Mouse (Mus musculus) heart, embryonic 16.5 days (tissue): Measurements from ENCODE around the gene Adat2. TPM values are rescaled to one million over a fixed set of nuclear protein-coding genes. Genes with fewer than 3 reads are reported as not detected.

Experiments used
- ATAC-seq: fragments of 200-750 bp; cut with Nextera tagmentation; replicated peaks from 2 replicates; pipeline ENCODE4 v1.8.0; 2017; ENCODE audit warnings: moderate number of reproducible peaks; ENCODE audit not compliant: insufficient read depth, low FRiP score; ENCODE audit errors: extremely low read depth
- H3K27ac ChIP-seq: fragments of 300-500 bp; sonication (generic); 2 replicates; pipeline ENCODE4 v1.5.1; 2014; ENCODE audit warnings: mild to moderate bottlenecking, low read length, control low read depth, moderate library complexity
- H3K27me3 ChIP-seq: fragments of 300-500 bp; sonication (generic); 2 replicates; pipeline ENCODE4 v1.6.1; 2014; ENCODE audit warnings: low read length, mixed read lengths; ENCODE audit not compliant: control insufficient read depth, insufficient read depth
- H3K36me3 ChIP-seq: fragments of 300-500 bp; sonication (generic); 2 replicates; pipeline ENCODE4 v1.6.1; 2014; ENCODE audit not compliant: control insufficient read depth, insufficient read depth
- H3K4me1 ChIP-seq: fragments of 300-500 bp; sonication (generic); 2 replicates; pipeline ENCODE4 v1.6.1; 2014; ENCODE audit warnings: low read length, mixed read lengths; ENCODE audit not compliant: control insufficient read depth, insufficient read depth
- H3K4me2 ChIP-seq: fragments of 300-500 bp; sonication (generic); 2 replicates; pipeline ENCODE4 v1.6.1; 2014; ENCODE audit warnings: low read depth, mild to moderate bottlenecking, control low read depth, low read length
- H3K4me3 ChIP-seq: fragments of 300-500 bp; sonication (generic); 2 replicates; pipeline ENCODE4 v1.5.1; 2014; ENCODE audit warnings: mild to moderate bottlenecking, control low read depth, low read length
- H3K9ac ChIP-seq: fragments of 300-500 bp; sonication (generic); 2 replicates; pipeline ENCODE4 v1.6.1; 2014; ENCODE audit warnings: low read length, control low read depth
- H3K9me3 ChIP-seq: fragments of 300-500 bp; sonication (generic); replicated peaks from 2 replicates; pipeline ENCODE4 v1.6.1; 2016; ENCODE audit warnings: low read length; ENCODE audit not compliant: control insufficient read depth
- WGBS: fragments of 180-500 bp; shearing (Covaris S2); extraction: QIAGEN DNeasy Blood & Tissue Kit; methylation state at CpG from one replicate; pipeline ENCODE4 v1.1.7; 2014; 5-methylcytosine and 5-hydroxymethylcytosine counted together
- polyA plus RNA-seq: library from polyadenylated mRNA; unstranded; fragments of >200 nt; fragmentation: Nextera tagmentation; extraction: Ambion mirVana; gene quantifications from 2 replicates; pipeline ENCODE4 v1.2.1, GENCODE M21; 2015

The Adat2 gene
- polyA plus RNA-seq, 1 experiment from 2014 or later = 2.4 TPM

DNA sequence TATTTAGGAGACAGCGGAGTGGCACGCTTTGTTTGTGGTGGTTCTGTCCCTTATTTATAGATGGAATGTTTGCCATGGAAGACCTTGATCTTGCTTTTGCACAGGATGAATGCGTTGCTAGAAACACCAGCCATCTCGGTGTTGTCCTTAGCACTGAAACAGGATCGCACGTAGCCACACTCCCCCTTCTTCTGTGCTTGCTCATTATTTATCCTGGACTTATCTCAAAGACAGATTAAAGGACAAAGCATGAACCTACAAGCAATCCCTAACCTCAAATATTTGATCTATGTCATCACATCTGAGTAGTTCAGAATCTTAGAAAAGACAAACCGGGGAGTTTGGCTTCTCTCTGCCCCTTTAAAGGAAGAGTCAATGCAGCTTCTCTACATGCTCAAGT is 24.4 kb downstream of the Adat2 start:
- Histone ChIP-seq H3K27me3 (no peaks in the 10 kb centered on the region), H3K4me1 (no peaks in the 10 kb centered on the region), H3K36me3 (no peaks in the 10 kb centered on the region), H3K4me2 (no peak overlapping the region), H3K9ac (no peak overlapping the region), H3K4me3 (no peak overlapping the region), H3K27ac (no peak overlapping the region), H3K9me3 (no peaks in the 10 kb centered on the region)
- ATAC-seq = no peak
- 76% methylated on average over 7 of the region's 7 CpGs for WGBS

DNA sequence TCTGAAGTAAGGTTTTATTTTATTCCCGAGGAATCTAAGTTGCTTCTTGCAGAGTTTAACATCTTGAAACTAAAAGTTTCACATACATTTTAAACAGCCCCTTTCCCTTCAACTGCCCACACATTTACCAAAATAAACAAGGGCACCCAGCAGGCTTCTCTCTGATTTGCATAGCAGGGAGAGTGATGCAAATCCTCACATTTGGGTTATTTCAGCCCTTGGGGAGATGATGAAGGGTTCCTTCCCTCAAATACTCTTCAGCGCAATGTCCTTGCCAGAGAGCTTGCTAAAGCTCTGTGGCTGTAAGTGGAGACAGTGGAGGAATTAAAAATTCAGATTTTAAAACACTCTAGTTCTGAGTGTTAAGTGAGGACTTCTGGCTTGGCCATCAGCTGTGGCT is 35.2 kb downstream of the Adat2 start:
- no peak overlapping the region for H3K4me3 ChIP-seq
- WGBS = 52% methylated on average over 2 of the region's 2 CpGs
- H3K27ac ChIP-seq = no peak overlapping the region
- H3K27me3 ChIP-seq = no peaks in the 10 kb centered on the region
- no peaks in the 10 kb centered on the region for H3K4me1 ChIP-seq
- H3K4me2 ChIP-seq = no peak overlapping the region
- H3K9me3 ChIP-seq = 0 out of 2 replicates have a peak, but pooled peaks cover 2% of the 10 kb centered on the region
- H3K9ac ChIP-seq = no peak overlapping the region
- ATAC-seq = no peak
- no peaks in the 10 kb centered on the region for H3K36me3 ChIP-seq

DNA sequence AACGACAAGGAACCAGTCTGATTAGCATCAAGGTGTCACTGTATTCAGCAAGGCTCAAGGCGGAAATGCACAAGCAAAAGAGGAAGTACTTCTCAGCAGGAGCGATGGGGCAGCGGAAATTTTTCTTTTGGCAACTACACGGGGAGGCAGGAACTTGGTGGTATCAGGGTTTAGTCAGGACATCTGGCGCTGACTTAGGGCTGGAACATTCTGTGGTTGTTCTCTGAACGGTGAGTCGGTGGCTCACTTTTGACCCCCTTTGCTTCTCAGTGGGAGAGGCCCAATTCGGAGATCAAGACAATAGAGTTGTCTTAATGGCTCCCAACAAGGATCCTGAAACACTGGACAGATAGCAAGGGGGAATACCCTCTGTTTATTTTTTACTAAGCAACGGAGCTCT is 39.5 kb downstream of the Adat2 start:
- ATAC-seq = no peak

DNA sequence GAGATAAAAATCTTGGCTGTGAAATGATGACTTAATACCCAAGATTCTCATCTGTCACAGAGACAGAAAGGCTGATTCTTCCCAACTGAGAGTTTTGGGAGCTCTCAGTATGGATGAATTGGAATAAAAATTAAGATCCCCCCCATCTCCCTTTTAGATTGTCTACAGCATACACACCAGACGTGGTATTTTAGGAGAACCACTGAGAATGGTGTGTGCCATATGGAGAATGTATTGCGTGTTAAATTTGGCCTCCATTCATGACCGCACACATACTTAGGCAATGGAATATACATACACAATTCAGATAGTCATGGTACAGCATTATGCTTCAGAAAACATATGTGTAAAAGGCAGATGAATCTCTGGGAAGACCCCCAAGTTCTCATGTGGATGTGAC is 40.8 kb downstream of the Adat2 start:
- no peaks in the 10 kb centered on the region for H3K36me3 ChIP-seq
- no peak for ATAC-seq
- no peak overlapping the region for H3K4me3 ChIP-seq
- no peak overlapping the region for H3K9ac ChIP-seq
- WGBS = 78% methylated on average over 3 of the region's 3 CpGs
- no peak overlapping the region for H3K27ac ChIP-seq
- no peaks in the 10 kb centered on the region for H3K4me1 ChIP-seq
- H3K4me2 ChIP-seq = no peak overlapping the region
- no peaks in the 10 kb centered on the region for H3K27me3 ChIP-seq
- 0 out of 2 replicates have a peak, but pooled peaks cover 2% of the 10 kb centered on the region for H3K9me3 ChIP-seq

More for the DNA sequence above, 39.5 kb downstream of the Adat2 start:
- H3K27ac ChIP-seq = no peak overlapping the region
- H3K36me3 ChIP-seq = no peaks in the 10 kb centered on the region
- no peaks in the 10 kb centered on the region for H3K27me3 ChIP-seq
- no peaks in the 10 kb centered on the region for H3K4me1 ChIP-seq
- H3K4me3 ChIP-seq = no peak overlapping the region
- no peak overlapping the region for H3K4me2 ChIP-seq
- no peak overlapping the region for H3K9ac ChIP-seq
- 0 out of 2 replicates have a peak, but pooled peaks cover 2% of the 10 kb centered on the region for H3K9me3 ChIP-seq
- WGBS = 87% methylated on average over 10 of the region's 10 CpGs

DNA sequence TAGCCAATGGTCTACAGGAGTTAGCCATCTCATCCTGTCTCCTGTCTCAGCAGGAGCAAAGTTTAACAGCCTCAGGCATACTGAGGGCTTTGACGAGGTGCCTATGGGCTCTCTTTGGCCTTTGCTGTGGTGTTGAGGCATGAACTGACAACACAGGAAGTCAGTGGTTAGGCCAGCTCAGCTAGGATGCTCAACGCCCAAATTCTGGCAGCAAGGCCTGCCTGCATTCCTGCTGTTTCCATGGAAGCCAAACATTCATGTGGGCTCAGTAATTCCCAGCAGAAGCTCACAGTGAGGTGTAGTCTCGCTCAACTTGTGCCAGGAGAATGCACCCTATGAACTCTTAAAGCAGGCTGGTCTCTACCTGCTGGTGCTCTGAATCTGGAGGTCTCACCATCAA is 43.4 kb downstream of the Adat2 start:
- H3K4me1 ChIP-seq = no peaks in the 10 kb centered on the region
- no peak overlapping the region for H3K27ac ChIP-seq
- H3K9ac ChIP-seq = no peak overlapping the region
- no peak overlapping the region for H3K4me2 ChIP-seq
- WGBS = 37% methylated on average over 3 of the region's 3 CpGs
- H3K27me3 ChIP-seq = no peaks in the 10 kb centered on the region
- 0 out of 2 replicates have a peak, but pooled peaks cover 2% of the 10 kb centered on the region for H3K9me3 ChIP-seq
- ATAC-seq = no peak
- H3K36me3 ChIP-seq = no peaks in the 10 kb centered on the region
- no peak overlapping the region for H3K4me3 ChIP-seq

GRCm38 (mm10) chr10:13596866-13597265 is 44.2 kb downstream of the Adat2 start:
- 78% methylated on average over 9 of the region's 9 CpGs for WGBS
- ATAC-seq = no peak
- no peak overlapping the region for H3K4me2 ChIP-seq
- H3K4me1 ChIP-seq = no peaks in the 10 kb centered on the region
- H3K36me3 ChIP-seq = no peaks in the 10 kb centered on the region
- H3K9ac ChIP-seq = no peak overlapping the region
- no peaks in the 10 kb centered on the region for H3K27me3 ChIP-seq
- no peak overlapping the region for H3K27ac ChIP-seq
- no peaks in the 10 kb centered on the region for H3K9me3 ChIP-seq
- no peak overlapping the region for H3K4me3 ChIP-seq

GRCm38 (mm10) chr10:13597491-13597890 is 44.8 kb downstream of the Adat2 start:
- no peak overlapping the region for H3K4me2 ChIP-seq
- no peak overlapping the region for H3K4me3 ChIP-seq
- no peaks in the 10 kb centered on the region for H3K36me3 ChIP-seq
- no peak overlapping the region for H3K27ac ChIP-seq
- no peaks in the 10 kb centered on the region for H3K9me3 ChIP-seq
- H3K9ac ChIP-seq = no peak overlapping the region
- no peaks in the 10 kb centered on the region for H3K27me3 ChIP-seq
- WGBS = 73% methylated on average over 8 of the region's 8 CpGs
- H3K4me1 ChIP-seq = no peaks in the 10 kb centered on the region
- no peak for ATAC-seq

GRCm38 (mm10) chr10:13600926-13601325 is 48.2 kb downstream of the Adat2 start:
- no peak overlapping the region for H3K9ac ChIP-seq
- no peaks in the 10 kb centered on the region for H3K27me3 ChIP-seq
- WGBS = 59% methylated on average over 2 of the region's 2 CpGs
- H3K9me3 ChIP-seq = no peaks in the 10 kb centered on the region; the same call in 1 of the 2 replicates
- H3K27ac ChIP-seq = no peak overlapping the region
- H3K4me1 ChIP-seq = no peaks in the 10 kb centered on the region
- H3K4me2 ChIP-seq = no peak overlapping the region
- no peak overlapping the region for H3K4me3 ChIP-seq
- no peaks in the 10 kb centered on the region for H3K36me3 ChIP-seq
- no peak for ATAC-seq
